Mouse (Mus musculus) kidney, adult 2 months (tissue): ENCODE data around the gene Asic1.

Experiments used
- CTCF ChIP-seq: fragments of 200-500 bp; conservative IDR thresholded peaks from 2 replicates; pipeline ENCODE4 v1.5.1; 2011; ENCODE audit warnings: low read depth, mild to moderate bottlenecking, control low read depth, low read length, moderate library complexity, mixed read lengths; ENCODE audit not compliant: insufficient read depth, insufficient read length
- POLR2A ChIP-seq: fragments of 200-500 bp; IDR thresholded peaks from one replicate; pipeline ENCODE4 v1.6.1; 2011; ENCODE audit warnings: low read depth, low read length, control low read depth

- TF ChIP-seq CTCF: no peak
- TF ChIP-seq POLR2A: no peak
These were observed 11.7 kb upstream of the Asic1 start for GRCm38 (mm10) chr15:99658437-99658836.
